Comparison of ENCODE assay signal across 22 mouse cellular contexts in the genomic region with DNA sequence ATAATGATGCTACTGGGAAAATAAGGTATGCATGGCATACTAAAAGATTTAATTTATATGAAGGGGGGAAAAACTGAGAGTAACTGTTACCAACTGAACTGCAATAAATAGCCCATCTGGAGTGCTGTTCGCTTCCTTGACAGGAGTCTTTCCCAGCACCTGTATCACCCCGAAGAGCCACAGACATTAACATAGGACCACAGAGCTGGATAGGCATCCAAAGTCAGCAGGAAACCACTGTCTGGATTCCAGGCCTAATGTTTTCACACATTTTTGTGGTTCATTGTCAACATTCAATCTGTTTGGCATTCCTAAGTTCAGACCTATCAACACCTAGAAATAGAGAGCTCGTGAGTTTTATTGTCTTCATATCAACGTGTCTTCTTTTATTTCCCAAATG.
DNase-seq lines count a peak whose midpoint lies in the region; ATAC-seq lines count a peak whose summit lies in the region.
"Had no signal": no experiment of that assay in that cellular context is flagged by ENCODE, and none has a peak within 500 bp of the region (broad histone marks: within the 10 kb centered on the region; RNA-seq: fewer than 3 reads in every experiment).

No protein-coding gene starts in this region.

- no peak overlapping the region for H3K9ac ChIP-seq in limb, embryonic 12.5 days (replicated peaks)
- H3K9ac ChIP-seq in forebrain, embryonic 15.5 days (replicated peaks): no peak overlapping the region
- H3K9ac ChIP-seq: forebrain, embryonic 12.5 days; forebrain, postnatal 0 days; heart, embryonic 13.5 days; hindbrain, embryonic 15.5 days had no signal

- 0 out of 2 replicates have a peak, but pooled peaks have one; percentile 72 for ATAC-seq in limb, embryonic 12.5 days (ENCODE audit: insufficient number of reproducible peaks, insufficient read depth, low FRiP score, low TSS enrichment, low read depth)
- ATAC-seq in forebrain, embryonic 15.5 days (replicated peaks): no peak
- ATAC-seq: CD4-positive, CD25-positive, alpha-beta regulatory T cell, adult 4 months; forebrain, postnatal 0 days had no signal

- WGBS in limb, embryonic 12.5 days: 68% methylated on average over 4 of the region's 4 CpGs
- 79% methylated on average over 4 of the region's 4 CpGs for WGBS in limb, embryonic 10.5 days
- 77% methylated on average over 4 of the region's 4 CpGs for WGBS in forebrain, embryonic 15.5 days

- DNase-seq in limb, embryonic 10.5 days (ENCODE audit: low spot score): no peak
- peak; percentile 66 for DNase-seq in Muller cell, postnatal 12 days (ENCODE audit: inconsistent ontology term)
- DNase-seq in fibroblast of lung, adult 2 months (ENCODE audit: low read depth): peak; percentile 94
- no peak for DNase-seq in heart, adult 18-20 months
- no peak for DNase-seq in urinary bladder, postnatal 14 days (ENCODE audit: low spot score)
- DNase-seq: adrenal gland, adult 2 months; adrenal gland, postnatal 25 days; cerebellum, adult 18-20 months; cerebellum, adult 9-11 months; forebrain, postnatal 0 days; gastrocnemius, adult 2 months; gastrocnemius, postnatal 25 days; heart, postnatal 36 days had no signal

- no peak overlapping the region for H3K4me2 ChIP-seq in limb, embryonic 12.5 days
- no peak overlapping the region for H3K4me2 ChIP-seq in forebrain, embryonic 15.5 days (replicated peaks)
- H3K4me2 ChIP-seq: forebrain, embryonic 12.5 days; heart, embryonic 13.5 days; hindbrain, embryonic 15.5 days had no signal

- no peaks in the 10 kb centered on the region for H3K36me3 ChIP-seq in limb, embryonic 12.5 days
- H3K36me3 ChIP-seq in limb, embryonic 10.5 days: no peaks in the 10 kb centered on the region
- H3K36me3 ChIP-seq in forebrain, embryonic 15.5 days: no peaks in the 10 kb centered on the region
- H3K36me3 ChIP-seq: embryonic facial prominence, embryonic 10.5 days; forebrain, embryonic 12.5 days; G1E; heart, embryonic 13.5 days; hindbrain, embryonic 15.5 days had no signal

- H3K4me1 ChIP-seq in limb, embryonic 12.5 days (replicated peaks): no peaks in the 10 kb centered on the region; the same call in 1 of the 2 replicates
- H3K4me1 ChIP-seq in limb, embryonic 10.5 days: no peaks in the 10 kb centered on the region
- H3K4me1 ChIP-seq in forebrain, embryonic 15.5 days: no peaks in the 10 kb centered on the region
- H3K4me1 ChIP-seq: embryonic facial prominence, embryonic 10.5 days; forebrain, embryonic 12.5 days; hindbrain, embryonic 15.5 days had no signal

- no peaks in the 10 kb centered on the region for H3K9me3 ChIP-seq in limb, embryonic 12.5 days
- H3K9me3 ChIP-seq in limb, embryonic 10.5 days (replicated peaks): no peaks in the 10 kb centered on the region
- H3K9me3 ChIP-seq in forebrain, embryonic 15.5 days: no peaks in the 10 kb centered on the region
- H3K9me3 ChIP-seq: embryonic facial prominence, embryonic 10.5 days; forebrain, embryonic 12.5 days; G1E; heart, embryonic 13.5 days; hindbrain, embryonic 15.5 days had no signal

- 0 out of 2 replicates have a peak, but pooled peaks cover 3% of the 10 kb centered on the region for H3K27me3 ChIP-seq in limb, embryonic 12.5 days
- H3K27me3 ChIP-seq in limb, embryonic 10.5 days (ENCODE audit: low read depth, poor library complexity, severe bottlenecking): no peaks in the 10 kb centered on the region
- H3K27me3 ChIP-seq in forebrain, embryonic 15.5 days: no peaks in the 10 kb centered on the region
- H3K27me3 ChIP-seq: forebrain, embryonic 12.5 days; heart, embryonic 13.5 days; hindbrain, embryonic 15.5 days had no signal

- no peak overlapping the region for H3K27ac ChIP-seq in limb, embryonic 12.5 days
- H3K27ac ChIP-seq in limb, embryonic 10.5 days: no peak overlapping the region
- no peak overlapping the region for H3K27ac ChIP-seq in forebrain, embryonic 15.5 days (replicated peaks)
- H3K27ac ChIP-seq: embryonic facial prominence, embryonic 10.5 days; forebrain, embryonic 12.5 days; gastrocnemius, adult 2 months; heart, embryonic 13.5 days; hindbrain, embryonic 15.5 days had no signal

- no peak overlapping the region for H3K4me3 ChIP-seq in limb, embryonic 12.5 days (replicated peaks)
- no peak overlapping the region for H3K4me3 ChIP-seq in limb, embryonic 10.5 days
- H3K4me3 ChIP-seq in forebrain, embryonic 15.5 days: no peak overlapping the region
- H3K4me3 ChIP-seq: embryonic facial prominence, embryonic 10.5 days; erythroblast, embryonic 14.5 days; forebrain, embryonic 12.5 days; gastrocnemius, adult 2 months; heart, embryonic 13.5 days; hindbrain, embryonic 15.5 days had no signal

Comparison
In these comparisons a context has a peak if more than half of its experiments do, and no peak if none do; other contexts are left out.
1. DNase-seq: peak in Muller cell, postnatal 12 days (single experiment) and fibroblast of lung, adult 2 months (single experiment); none in limb, embryonic 10.5 days (single experiment), heart, adult 18-20 months (0 of 2) and urinary bladder, postnatal 14 days (single experiment).